Mouse (Mus musculus): ENCODE data around the gene Prkn. TPM values are rescaled to one million over a fixed set of nuclear protein-coding genes. Genes with fewer than 3 reads are reported as not detected.
A peak's percentile ranks its signal among the peaks of the same experiment; 100 is the strongest.

The Prkn gene
- total and polyA plus RNA-seq, 2 experiments, result 2.5 to 8.9 TPM

- no peak overlapping the region for H3K4me3 ChIP-seq (ENCODE audit: insufficient read depth, low read depth, low read length)
- H3K79me2 ChIP-seq (ENCODE audit: control insufficient read depth, insufficient read depth, low read length), result no peaks in the 10 kb centered on the region
- H3K4me1 ChIP-seq (ENCODE audit: control insufficient read depth, insufficient read depth, low read length), result no peaks in the 10 kb centered on the region
- TF ChIP-seq POLR2A (IDR thresholded peaks at IDR 0.05; ENCODE audit: extremely low read depth, insufficient read depth, low read length) (no peak), CTCF (IDR thresholded peaks at IDR 0.05; ENCODE audit: low read depth, low read length) (no peak)
- H3K27ac ChIP-seq (replicated peaks; ENCODE audit: insufficient read depth, low read depth, low read length), result no peak overlapping the region
- H3K36me3 ChIP-seq (ENCODE audit: control insufficient read depth, insufficient read depth, low read length), result no peaks in the 10 kb centered on the region
- no peak for DNase-seq (ENCODE audit: extremely low read depth, low read depth, low spot score)
- 77% methylated on average over 3 of the region's 3 CpGs for WGBS
- no peak overlapping the region for H3K9ac ChIP-seq (ENCODE audit: low read depth, low read length)
- no peaks in the 10 kb centered on the region for H3K27me3 ChIP-seq (ENCODE audit: control insufficient read depth, insufficient read depth, low read length)
Observed at GRCm38 (mm10) chr17:11620770-11621169, 780.6 kb downstream of the Prkn start.

GRCm38 (mm10) chr17:11621492-11621891 lies 781.3 kb downstream of the Prkn start:
- Histone ChIP-seq H3K79me2 (ENCODE audit: control insufficient read depth, insufficient read depth, low read length) (no peaks in the 10 kb centered on the region), H3K4me1 (ENCODE audit: control insufficient read depth, insufficient read depth, low read length) (no peaks in the 10 kb centered on the region), H3K4me3 (ENCODE audit: insufficient read depth, low read depth, low read length) (no peak overlapping the region), H3K27me3 (ENCODE audit: control insufficient read depth, insufficient read depth, low read length) (no peaks in the 10 kb centered on the region), H3K36me3 (ENCODE audit: control insufficient read depth, insufficient read depth, low read length) (no peaks in the 10 kb centered on the region), H3K27ac (replicated peaks; ENCODE audit: insufficient read depth, low read depth, low read length) (no peak overlapping the region), H3K9ac (ENCODE audit: low read depth, low read length) (no peak overlapping the region)
- WGBS, result 57% methylated on average over 3 of the region's 3 CpGs
- TF ChIP-seq CTCF (IDR thresholded peaks at IDR 0.05; ENCODE audit: low read depth, low read length) (no peak), POLR2A (IDR thresholded peaks at IDR 0.05; ENCODE audit: extremely low read depth, insufficient read depth, low read length) (no peak)
- peak; percentile 9 for DNase-seq (ENCODE audit: extremely low read depth, low read depth, low spot score)

GRCm38 (mm10) chr17:11626306-11626705 lies 786.1 kb downstream of the Prkn start:
- no peak overlapping the region for H3K9ac ChIP-seq (ENCODE audit: low read depth, low read length)
- no peaks in the 10 kb centered on the region for H3K27me3 ChIP-seq (ENCODE audit: control insufficient read depth, insufficient read depth, low read length)
- H3K4me1 ChIP-seq (ENCODE audit: control insufficient read depth, insufficient read depth, low read length), result no peaks in the 10 kb centered on the region
- WGBS, result 90% methylated on average over 3 of the region's 3 CpGs
- DNase-seq (ENCODE audit: extremely low read depth, low read depth, low spot score), result no peak
- no peak overlapping the region for H3K27ac ChIP-seq (replicated peaks; ENCODE audit: insufficient read depth, low read depth, low read length)
- H3K79me2 ChIP-seq (ENCODE audit: control insufficient read depth, insufficient read depth, low read length), result no peaks in the 10 kb centered on the region
- H3K4me3 ChIP-seq (ENCODE audit: insufficient read depth, low read depth, low read length), result no peak overlapping the region
- TF ChIP-seq CTCF (IDR thresholded peaks at IDR 0.05; ENCODE audit: low read depth, low read length), result no peak
- no peak for TF ChIP-seq POLR2A (IDR thresholded peaks at IDR 0.05; ENCODE audit: extremely low read depth, insufficient read depth, low read length)
- no peaks in the 10 kb centered on the region for H3K36me3 ChIP-seq (ENCODE audit: control insufficient read depth, insufficient read depth, low read length)

DNA sequence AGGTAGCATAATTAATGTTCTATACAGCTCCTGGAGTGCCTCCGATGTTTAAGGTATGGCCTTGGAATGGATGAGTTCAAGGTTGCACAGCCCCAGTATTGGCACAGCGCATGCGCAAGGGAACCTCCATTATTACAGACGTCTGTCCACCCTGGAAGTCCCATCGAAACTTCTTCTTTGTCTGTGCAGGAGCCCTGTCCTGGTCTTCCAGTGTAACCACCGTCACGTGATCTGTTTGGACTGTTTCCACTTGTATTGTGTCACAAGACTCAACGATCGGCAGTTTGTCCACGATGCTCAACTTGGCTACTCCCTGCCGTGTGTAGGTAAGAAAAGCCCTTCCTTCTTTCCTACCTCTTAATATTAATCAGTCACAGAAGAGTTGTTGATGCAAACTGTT lies 794.9 kb downstream of the Prkn start:
- TF ChIP-seq CTCF (IDR thresholded peaks at IDR 0.05; ENCODE audit: low read depth, low read length) (no peak), POLR2A (IDR thresholded peaks at IDR 0.05; ENCODE audit: extremely low read depth, insufficient read depth, low read length) (no peak)
- no peak for DNase-seq (ENCODE audit: extremely low read depth, low read depth, low spot score)
- no peaks in the 10 kb centered on the region; the same call in 1 of the 2 replicates for H3K4me1 ChIP-seq (ENCODE audit: control insufficient read depth, insufficient read depth, low read length)
- H3K27me3 ChIP-seq (ENCODE audit: control insufficient read depth, insufficient read depth, low read length), result no peaks in the 10 kb centered on the region
- WGBS, result 93% methylated on average over 11 of the region's 11 CpGs
- H3K4me3 ChIP-seq (ENCODE audit: insufficient read depth, low read depth, low read length), result no peak overlapping the region
- H3K36me3 ChIP-seq (ENCODE audit: control insufficient read depth, insufficient read depth, low read length), result no peaks in the 10 kb centered on the region
- no peaks in the 10 kb centered on the region for H3K79me2 ChIP-seq (ENCODE audit: control insufficient read depth, insufficient read depth, low read length)
- H3K9ac ChIP-seq (ENCODE audit: low read depth, low read length), result no peak overlapping the region
- no peak overlapping the region for H3K27ac ChIP-seq (replicated peaks; ENCODE audit: insufficient read depth, low read depth, low read length)

GRCm38 (mm10) chr17:11637642-11638041 lies 797.5 kb downstream of the Prkn start:
- no peaks in the 10 kb centered on the region for H3K36me3 ChIP-seq (ENCODE audit: control insufficient read depth, insufficient read depth, low read length)
- H3K9ac ChIP-seq (ENCODE audit: low read depth, low read length), result no peak overlapping the region
- TF ChIP-seq CTCF (IDR thresholded peaks at IDR 0.05; ENCODE audit: low read depth, low read length), result no peak
- TF ChIP-seq POLR2A (IDR thresholded peaks at IDR 0.05; ENCODE audit: extremely low read depth, insufficient read depth, low read length), result no peak
- H3K27me3 ChIP-seq (ENCODE audit: control insufficient read depth, insufficient read depth, low read length), result no peaks in the 10 kb centered on the region
- H3K4me3 ChIP-seq (ENCODE audit: insufficient read depth, low read depth, low read length), result no peak overlapping the region
- WGBS, result 60% methylated on average over 10 of the region's 10 CpGs
- no peak overlapping the region for H3K27ac ChIP-seq (replicated peaks; ENCODE audit: insufficient read depth, low read depth, low read length)
- peak; percentile 58 for DNase-seq (ENCODE audit: extremely low read depth, low read depth, low spot score)
- no peaks in the 10 kb centered on the region; the same call in 1 of the 2 replicates for H3K4me1 ChIP-seq (ENCODE audit: control insufficient read depth, insufficient read depth, low read length)
- no peaks in the 10 kb centered on the region for H3K79me2 ChIP-seq (ENCODE audit: control insufficient read depth, insufficient read depth, low read length)

DNA sequence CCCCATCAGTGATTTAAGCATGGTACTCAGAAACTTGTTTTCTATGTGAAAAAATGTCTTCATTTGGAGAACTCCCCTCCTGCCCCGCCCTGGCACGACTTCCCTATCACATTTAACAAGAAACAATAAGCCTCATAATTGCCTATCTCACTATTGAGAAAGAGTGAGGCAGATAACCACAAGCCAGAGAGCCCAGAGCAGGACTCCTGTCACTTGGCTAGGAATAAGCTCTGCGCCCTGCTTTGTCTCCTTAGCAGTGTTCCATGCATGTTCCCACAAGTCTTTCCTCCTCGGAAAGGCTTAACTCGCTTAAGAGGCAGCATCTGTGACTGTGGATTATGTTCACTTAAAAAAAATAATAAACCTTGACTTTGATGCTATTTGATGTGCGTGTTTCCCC lies 798.3 kb downstream of the Prkn start:
- no peak for DNase-seq (ENCODE audit: extremely low read depth, low read depth, low spot score)
- no peak overlapping the region for H3K9ac ChIP-seq (ENCODE audit: low read depth, low read length)
- WGBS, result 83% methylated on average over 6 of the region's 6 CpGs
- H3K27me3 ChIP-seq (ENCODE audit: control insufficient read depth, insufficient read depth, low read length), result no peaks in the 10 kb centered on the region
- H3K79me2 ChIP-seq (ENCODE audit: control insufficient read depth, insufficient read depth, low read length), result no peaks in the 10 kb centered on the region
- no peaks in the 10 kb centered on the region for H3K36me3 ChIP-seq (ENCODE audit: control insufficient read depth, insufficient read depth, low read length)
- no peaks in the 10 kb centered on the region; the same call in 1 of the 2 replicates for H3K4me1 ChIP-seq (ENCODE audit: control insufficient read depth, insufficient read depth, low read length)
- H3K4me3 ChIP-seq (ENCODE audit: insufficient read depth, low read depth, low read length), result no peak overlapping the region
- TF ChIP-seq CTCF (IDR thresholded peaks at IDR 0.05; ENCODE audit: low read depth, low read length), result no peak
- no peak overlapping the region for H3K27ac ChIP-seq (replicated peaks; ENCODE audit: insufficient read depth, low read depth, low read length)

All from liver, adult 2 months (tissue).